Mouse (Mus musculus): Measurements from ENCODE around the gene Tpp1.

GRCm38 (mm10) chr7:105703184-105703583, 48.9 kb downstream of the Tpp1 start:
- no peak for TF ChIP-seq CTCF (IDR thresholded peaks at IDR 0.05; ENCODE audit: low read depth, low read length)
- no peak for TF ChIP-seq POLR2A (IDR thresholded peaks at IDR 0.05; ENCODE audit: extremely low read depth, insufficient read depth, low read length)

Measured in liver, adult 2 months (tissue).